Mouse (Mus musculus): ENCODE measurements at regions not wholly inside any gene's neighbourhood (a gene's known extent, or its start where the extent isn't known, plus 50 kb on each side); places are given as distances from the start of the nearest gene placed in this dataset.
A peak's percentile ranks its signal among the peaks of the same experiment; 100 is the strongest.
"Not testable (repeated sequence)": the region's sequence is repeated elsewhere in the genome, so short reads cannot be mapped to it uniquely, and the experiment has no call there.

- no peak for ATAC-seq (replicated peaks; ENCODE audit: low read depth, poor library complexity, severe bottlenecking)
These were observed 231.4 kb downstream of the Lpin1 start for GRCm38 (mm10) chr12:16379415-16379814.

GRCm38 (mm10) chr12:16378501-16378900, 232.3 kb downstream of the Lpin1 start:
- no peak for ATAC-seq (replicated peaks; ENCODE audit: low read depth, poor library complexity, severe bottlenecking)

GRCm38 (mm10) chr12:16374331-16374996, 236.3 kb downstream of the Lpin1 start:
- ATAC-seq (replicated peaks; ENCODE audit: low read depth, poor library complexity, severe bottlenecking) = no peak

- ATAC-seq (replicated peaks; ENCODE audit: low read depth, poor library complexity, severe bottlenecking) = no peak
These were observed 240.7 kb downstream of the Lpin1 start for GRCm38 (mm10) chr12:16370061-16370460.

- ATAC-seq (replicated peaks; ENCODE audit: low read depth, poor library complexity, severe bottlenecking) = no peak
These were observed 248.4 kb downstream of the Lpin1 start for GRCm38 (mm10) chr12:16362341-16362740.

- no peak for ATAC-seq (replicated peaks; ENCODE audit: low read depth, poor library complexity, severe bottlenecking)
These were observed 251.9 kb downstream of the Lpin1 start for GRCm38 (mm10) chr12:16358831-16359230.

GRCm38 (mm10) chr12:16354711-16355110, 256.1 kb downstream of the Lpin1 start:
- no peak for ATAC-seq (replicated peaks; ENCODE audit: low read depth, poor library complexity, severe bottlenecking)

GRCm38 (mm10) chr12:16351751-16352150, 259.0 kb downstream of the Lpin1 start:
- no peak for ATAC-seq (replicated peaks; ENCODE audit: low read depth, poor library complexity, severe bottlenecking)

GRCm38 (mm10) chr12:16349310-16349709, 261.5 kb downstream of the Lpin1 start:
- no peak for ATAC-seq (replicated peaks; ENCODE audit: low read depth, poor library complexity, severe bottlenecking)

GRCm38 (mm10) chr12:16344021-16344420, 266.7 kb downstream of the Lpin1 start:
- ATAC-seq (replicated peaks; ENCODE audit: low read depth, poor library complexity, severe bottlenecking) = no peak

GRCm38 (mm10) chr12:16342030-16342429, 268.7 kb downstream of the Lpin1 start:
- not testable (repeated sequence) for ATAC-seq (replicated peaks; ENCODE audit: low read depth, poor library complexity, severe bottlenecking)

- 0 out of 2 replicates have a peak, but pooled peaks have one; percentile 22 for ATAC-seq (replicated peaks; ENCODE audit: low read depth, poor library complexity, severe bottlenecking)
These were observed 279.3 kb downstream of the Lpin1 start for GRCm38 (mm10) chr12:16331456-16331855.

GRCm38 (mm10) chr12:16329129-16329528, 281.6 kb downstream of the Lpin1 start:
- ATAC-seq (replicated peaks; ENCODE audit: low read depth, poor library complexity, severe bottlenecking) = no peak

- no peak for ATAC-seq (replicated peaks; ENCODE audit: low read depth, poor library complexity, severe bottlenecking)
These were observed 290.0 kb downstream of the Lpin1 start for GRCm38 (mm10) chr12:16320536-16321402.

GRCm38 (mm10) chr12:16308101-16308500, 302.7 kb downstream of the Lpin1 start:
- no peak for ATAC-seq (replicated peaks; ENCODE audit: low read depth, poor library complexity, severe bottlenecking)

- ATAC-seq (replicated peaks; ENCODE audit: low read depth, poor library complexity, severe bottlenecking) = no peak
These were observed 305.9 kb downstream of the Lpin1 start for GRCm38 (mm10) chr12:16304701-16305377.

GRCm38 (mm10) chr12:16285061-16285460, 325.7 kb downstream of the Lpin1 start:
- ATAC-seq (replicated peaks; ENCODE audit: low read depth, poor library complexity, severe bottlenecking) = no peak

- no peak for ATAC-seq (replicated peaks; ENCODE audit: low read depth, poor library complexity, severe bottlenecking)
These were observed 331.6 kb downstream of the Lpin1 start for GRCm38 (mm10) chr12:16279146-16279545.

GRCm38 (mm10) chr12:16277567-16278332, 333.0 kb downstream of the Lpin1 start:
- no peak for ATAC-seq (replicated peaks; ENCODE audit: low read depth, poor library complexity, severe bottlenecking)

GRCm38 (mm10) chr12:16277144-16277543, 333.6 kb downstream of the Lpin1 start:
- no peak for ATAC-seq (replicated peaks; ENCODE audit: low read depth, poor library complexity, severe bottlenecking)
